Mouse (Mus musculus): ENCODE measurements around the gene Dnase1l2. TPM values are rescaled to one million over a fixed set of nuclear protein-coding genes. Genes with fewer than 3 reads are reported as not detected.
A peak's percentile ranks its signal among the peaks of the same experiment; 100 is the strongest.
"Not testable (repeated sequence)": the region's sequence is repeated elsewhere in the genome, so short reads cannot be mapped to it uniquely, and the experiment has no call there.

Dnase1l2 gene
- total RNA-seq, 4 experiments from 2014 or later: 0.15 to 1.0 (median 0.79) TPM

DNA sequence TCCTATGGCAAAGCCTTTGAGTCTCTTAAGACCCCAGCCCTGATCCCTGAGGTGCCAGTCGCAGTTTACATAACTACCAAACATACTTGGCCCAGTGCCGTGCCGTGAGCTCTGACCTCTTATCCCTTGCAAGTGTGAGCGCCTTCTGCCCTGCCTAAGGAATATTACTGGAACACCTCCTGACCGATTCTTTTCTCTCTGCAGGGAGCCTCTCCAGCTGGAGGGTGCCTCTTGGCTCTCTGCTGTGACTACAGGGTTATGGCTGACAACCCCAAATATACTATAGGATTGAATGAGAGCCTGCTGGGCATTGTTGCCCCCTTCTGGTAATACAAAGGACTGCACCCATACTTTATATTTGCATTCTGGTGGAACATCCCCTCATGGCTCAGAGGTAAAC, 5.9 kb downstream of the Dnase1l2 start:
- DNase-seq (ENCODE audit: low spot score in 2 of 2): no peak

DNA sequence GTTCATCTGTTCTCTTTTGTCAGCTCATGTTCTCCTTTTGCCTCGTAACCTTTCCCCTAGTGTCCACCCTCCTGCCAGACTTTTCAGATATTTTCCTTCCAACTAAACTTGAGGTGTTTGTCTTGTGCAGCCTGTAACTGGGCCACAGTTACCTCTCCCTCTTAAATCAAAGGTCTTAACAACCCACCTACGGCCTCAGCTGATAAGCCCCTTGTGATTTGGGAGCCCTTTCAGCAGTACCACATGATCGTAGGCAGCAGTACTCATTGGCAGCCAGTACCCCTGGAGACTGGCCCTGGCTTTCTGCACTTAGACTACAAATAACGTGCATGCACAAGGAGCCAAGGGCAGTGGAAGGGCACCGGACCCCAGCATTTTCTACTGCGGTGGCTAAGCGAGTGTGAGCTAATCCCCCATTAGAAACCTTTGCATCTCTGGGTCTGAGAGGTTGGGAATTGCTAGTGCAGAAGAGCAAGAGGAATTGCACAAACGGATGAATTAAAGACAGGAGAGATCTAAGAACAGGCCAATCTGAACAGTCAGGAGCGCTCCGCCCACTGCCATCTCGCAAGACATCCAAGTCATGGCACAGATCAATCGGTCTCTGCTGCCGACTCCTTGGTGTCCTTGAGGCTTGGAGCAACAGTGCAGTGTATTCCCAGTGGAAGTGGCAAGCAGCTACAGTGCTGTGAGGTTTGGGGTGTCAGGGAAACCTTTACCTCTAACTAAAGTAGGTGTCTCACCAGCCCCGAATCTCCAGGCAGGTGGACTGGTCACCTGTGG, 13.5 kb downstream of the Dnase1l2 start:
- DNase-seq (ENCODE audit: low spot score in 2 of 2): peak; percentile 43 to 52

DNA sequence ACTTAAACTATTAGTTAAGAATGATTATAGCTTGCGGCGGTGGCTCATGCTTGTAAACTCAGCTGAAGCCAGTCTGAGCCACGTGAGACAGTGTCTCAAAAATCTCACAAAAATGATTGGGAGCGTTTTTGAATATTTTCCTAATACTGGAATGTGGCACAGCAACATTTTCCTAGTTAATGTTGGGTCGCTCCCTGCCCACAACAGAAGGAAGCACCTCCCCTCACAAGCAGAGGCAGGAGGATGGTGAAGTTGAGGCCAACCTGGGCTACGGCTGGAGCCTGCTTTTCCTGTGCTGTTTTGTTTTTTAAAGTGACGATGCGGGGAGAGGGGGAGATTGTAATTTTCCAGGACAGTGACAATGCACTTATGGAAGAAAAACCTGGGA, 15.7 kb downstream of the Dnase1l2 start:
- no peak for DNase-seq (ENCODE audit: low spot score in 2 of 2)

DNA sequence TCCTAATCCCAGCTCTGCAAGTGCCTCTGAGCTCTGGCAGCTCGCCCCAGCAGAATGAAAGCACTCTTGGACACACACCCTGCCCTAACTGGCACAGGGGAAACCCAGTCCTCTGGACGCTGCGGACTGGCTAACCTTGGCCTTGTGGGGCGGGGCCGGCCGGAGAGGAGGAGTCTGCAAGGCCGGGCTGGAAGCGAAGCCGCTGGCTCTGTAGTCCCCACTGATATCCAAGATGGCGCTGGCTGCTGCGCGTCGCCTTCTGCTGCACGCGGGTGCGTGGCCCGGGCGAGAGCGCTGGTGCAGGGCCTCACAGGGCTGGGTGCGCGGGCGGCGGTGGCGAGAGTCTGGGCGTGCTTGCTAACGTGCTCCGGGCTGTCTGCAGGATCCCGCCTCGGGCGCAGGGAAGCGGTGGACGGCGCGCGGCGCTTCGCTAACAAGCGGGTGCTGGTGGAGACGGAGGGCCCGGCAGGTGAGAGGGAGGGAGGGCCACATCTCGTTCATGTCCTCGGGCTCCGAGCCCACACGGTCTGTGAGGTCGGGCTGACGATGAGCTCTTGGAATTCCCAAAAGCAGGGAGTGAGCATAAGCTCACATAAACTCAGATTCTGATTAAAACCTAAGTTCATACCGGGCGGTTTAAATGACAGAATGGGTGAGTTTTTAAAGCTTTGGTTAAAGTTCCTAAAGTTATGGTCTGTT, 16.3 kb downstream of the Dnase1l2 start, which contains the start of gene Eci1:
TSS of gene Eci1 (plus strand) at position 171 of the 699 bp plus-strand sequence.
- DNase-seq (ENCODE audit: low spot score in 2 of 2): peak; percentile 95 to 97

DNA sequence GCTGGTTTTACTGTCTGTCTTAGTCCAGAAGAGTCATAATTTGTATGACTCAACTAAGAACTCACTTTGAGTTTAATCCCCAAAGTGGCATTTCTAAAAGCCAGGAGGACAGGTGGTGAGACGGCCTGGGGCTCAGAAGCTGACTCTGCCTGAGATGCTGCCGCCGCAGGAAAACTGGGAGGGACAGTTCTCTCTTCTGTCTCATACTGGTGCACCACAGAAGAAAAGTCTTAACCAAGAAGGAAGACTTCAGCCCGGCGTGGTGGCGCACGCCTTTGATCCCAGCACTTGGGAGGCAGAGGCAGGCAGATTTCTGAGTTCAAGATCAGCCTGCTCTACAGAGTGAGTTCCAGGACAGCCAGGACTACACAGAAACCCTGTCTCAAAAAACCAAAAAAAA, 17.0 kb downstream of the Dnase1l2 start:
- DNase-seq (ENCODE audit: low spot score in 2 of 2): no peak

DNA sequence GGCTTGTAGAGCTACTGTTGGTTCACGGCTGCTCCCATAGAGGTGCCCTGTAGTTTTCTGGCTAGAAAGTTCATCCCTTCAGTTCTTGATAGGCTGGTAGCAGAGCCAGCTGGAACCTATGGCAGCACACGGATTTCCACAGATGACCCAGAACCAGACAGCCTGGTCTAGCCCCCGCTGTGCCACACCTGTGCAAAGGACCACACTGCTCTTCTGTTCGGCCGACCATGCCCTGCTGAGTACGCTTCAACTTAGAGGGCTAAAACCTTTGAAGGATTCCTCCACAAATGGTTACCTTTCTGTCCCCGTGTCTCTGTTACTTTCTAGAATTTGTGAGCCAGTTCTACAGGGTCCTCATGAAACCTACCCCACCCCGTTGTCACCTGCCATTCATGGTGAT, 17.6 kb downstream of the Dnase1l2 start:
- DNase-seq (ENCODE audit: low spot score in 2 of 2): not testable (repeated sequence)

DNA sequence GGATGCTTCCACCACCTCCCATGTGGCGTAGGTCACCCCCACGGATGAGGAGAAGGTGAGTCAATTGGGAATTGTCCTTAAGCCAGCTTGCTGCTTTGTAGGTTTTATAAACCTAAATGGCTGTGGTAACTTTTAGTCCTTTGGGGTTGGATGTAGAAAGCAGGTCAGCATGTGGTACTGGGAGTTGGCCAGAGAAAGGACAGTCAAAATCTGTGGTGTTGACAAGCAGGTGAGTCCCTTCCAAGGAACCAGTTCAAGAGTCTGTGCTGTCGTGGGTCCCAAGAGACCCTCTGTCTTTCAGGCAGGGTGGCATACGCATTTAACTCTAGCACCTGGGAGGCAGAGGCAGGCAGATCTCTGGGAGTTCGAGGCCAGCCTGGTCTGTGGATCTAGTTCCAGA, 18.4 kb downstream of the Dnase1l2 start:
- DNase-seq (ENCODE audit: low spot score in 2 of 2): no peak

DNA sequence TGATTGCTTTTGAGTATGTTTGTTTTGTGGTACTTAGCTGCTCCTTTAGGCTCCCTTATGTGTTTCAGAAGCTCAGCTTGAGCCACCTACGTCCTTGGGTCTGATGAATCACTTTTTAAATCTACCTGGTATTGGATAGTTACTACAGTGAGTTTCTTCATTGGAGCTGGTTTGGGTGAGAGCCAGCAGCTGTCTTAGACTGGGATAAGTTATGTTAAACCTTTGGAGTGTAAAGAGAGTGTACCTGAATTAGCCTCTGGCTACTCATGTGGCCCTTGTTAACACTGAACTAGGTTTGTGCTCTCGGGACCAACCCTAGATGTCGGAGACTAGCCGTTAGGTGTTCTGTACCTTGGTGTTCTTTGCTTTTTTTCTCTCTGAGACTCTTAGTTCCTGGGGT, 19.8 kb downstream of the Dnase1l2 start:
- DNase-seq (ENCODE audit: low spot score in 2 of 2): no peak

DNA sequence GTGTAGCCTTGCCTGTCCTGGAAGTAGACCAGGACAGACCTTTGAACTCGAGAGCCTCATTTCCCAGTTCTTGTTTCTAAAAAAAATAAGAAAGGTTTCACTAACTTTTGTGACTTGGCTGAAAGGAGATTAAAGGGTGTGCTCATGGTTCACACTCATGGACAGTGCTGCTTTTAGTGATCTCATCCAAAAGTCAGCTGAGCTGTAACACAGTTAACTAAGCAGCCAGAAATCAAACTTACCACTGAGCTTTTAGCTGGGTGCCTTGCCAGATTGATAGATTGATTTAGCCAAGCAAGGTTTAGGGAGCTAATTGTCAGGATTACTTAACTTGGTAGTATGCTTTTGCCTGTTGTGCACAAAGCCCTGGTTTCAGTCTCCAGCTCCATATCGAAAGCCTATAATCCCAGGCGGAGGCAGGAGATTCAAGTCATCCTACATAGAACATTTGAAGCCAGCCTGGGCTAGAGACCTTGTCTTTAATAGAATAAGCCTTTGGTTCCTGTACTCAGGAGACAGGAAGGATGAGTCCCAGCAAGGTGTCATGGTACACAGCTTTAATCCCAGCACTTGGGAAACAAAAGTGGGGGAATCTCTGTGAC, 26.8 kb downstream of the Dnase1l2 start:
- DNase-seq (ENCODE audit: low spot score in 2 of 2): no peak

DNA sequence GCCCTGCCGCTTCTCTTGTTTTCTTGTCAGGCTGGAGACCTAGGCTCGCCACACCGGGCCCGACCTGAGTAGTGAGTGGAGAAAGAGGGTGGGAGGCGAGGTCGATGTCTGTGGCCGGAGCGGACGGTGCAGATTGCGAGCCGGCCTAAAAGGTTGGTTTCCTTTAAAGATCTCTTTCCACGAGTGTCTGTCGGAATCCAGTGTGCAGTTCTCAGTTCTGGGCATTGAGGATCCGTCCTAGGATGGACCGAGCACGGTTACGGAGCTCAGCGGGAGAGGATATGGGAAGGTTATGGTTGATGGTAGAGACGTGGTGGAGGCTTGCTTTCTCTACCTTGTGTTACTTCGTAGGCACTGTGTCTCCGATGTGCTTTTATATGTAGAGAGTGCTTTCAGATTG, 27.9 kb downstream of the Dnase1l2 start:
- no peak for DNase-seq (ENCODE audit: low spot score in 2 of 2)

DNA sequence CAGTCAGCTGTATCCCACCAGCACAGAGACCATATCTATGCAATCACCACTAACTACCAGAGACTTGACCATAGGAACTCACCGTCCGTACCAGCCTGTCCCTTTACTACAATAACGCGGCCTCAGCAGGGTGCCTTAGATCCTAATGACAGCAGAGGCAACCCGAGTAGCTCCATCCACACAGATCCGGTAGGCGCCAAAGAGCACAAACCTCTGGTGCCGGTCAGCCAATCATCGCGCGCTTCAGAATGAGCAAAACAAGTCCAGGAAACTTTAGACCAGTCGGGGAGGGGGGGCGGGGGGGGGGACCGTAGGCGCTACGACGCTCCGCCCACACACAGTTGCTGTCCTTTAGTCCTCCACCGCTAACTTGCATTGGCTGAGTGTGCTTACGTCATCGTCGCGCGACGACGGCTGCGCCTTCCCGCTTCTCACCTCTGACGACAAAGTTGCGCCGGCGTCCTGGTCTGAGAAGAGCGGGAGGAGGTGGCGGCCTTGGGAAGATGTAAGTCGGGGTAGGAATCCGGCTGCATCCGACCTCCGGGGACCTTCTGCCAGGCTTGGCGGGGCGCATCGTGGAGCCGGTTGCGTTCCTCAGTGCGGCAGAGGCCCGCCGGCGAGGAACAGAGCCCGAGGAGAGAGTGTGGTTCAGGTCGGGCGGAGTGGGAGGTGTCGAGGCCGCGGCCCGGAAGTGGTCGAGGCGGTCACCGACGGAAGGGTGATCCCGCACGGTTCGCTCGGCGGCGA, 28.5 kb downstream of the Dnase1l2 start, which contains the start of gene Rnps1:
TSS of gene Rnps1 (plus strand) at position 336 of the 747 bp plus-strand sequence.
- DNase-seq (ENCODE audit: low spot score in 2 of 2): peak; percentile 76 to 87

DNA sequence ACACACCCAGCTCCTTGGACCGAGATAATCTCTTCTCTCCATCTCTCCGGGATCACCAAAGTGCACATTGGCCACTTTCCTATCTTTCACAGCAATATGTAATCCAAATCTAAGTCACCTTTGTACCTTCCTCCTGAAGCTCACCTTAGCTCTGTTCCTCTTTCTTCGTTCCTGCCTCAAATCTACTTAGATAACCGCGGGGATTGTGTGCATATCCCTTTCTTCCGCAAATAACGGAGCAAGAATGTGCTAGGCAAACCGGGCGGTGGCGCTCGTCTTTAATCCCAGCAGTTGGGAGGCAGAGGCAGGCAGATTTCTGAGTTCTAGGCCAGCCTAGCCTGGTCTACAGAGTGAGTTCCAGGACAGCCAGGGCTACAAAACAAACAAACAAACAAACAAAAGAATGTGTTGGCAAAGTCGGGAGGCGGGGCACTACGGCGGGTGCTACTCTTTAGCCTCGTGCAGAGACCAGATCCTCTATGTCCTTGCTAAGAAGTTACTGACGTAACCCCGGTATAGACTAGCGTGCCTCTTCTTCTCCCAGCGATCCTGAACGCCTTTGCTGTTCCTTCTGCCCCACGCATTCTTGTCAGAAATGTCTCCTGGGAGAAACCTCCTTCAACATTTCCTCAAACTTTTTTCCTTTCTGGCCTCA, 29.2 kb downstream of the Dnase1l2 start:
- DNase-seq (ENCODE audit: low spot score in 2 of 2): no peak

DNA sequence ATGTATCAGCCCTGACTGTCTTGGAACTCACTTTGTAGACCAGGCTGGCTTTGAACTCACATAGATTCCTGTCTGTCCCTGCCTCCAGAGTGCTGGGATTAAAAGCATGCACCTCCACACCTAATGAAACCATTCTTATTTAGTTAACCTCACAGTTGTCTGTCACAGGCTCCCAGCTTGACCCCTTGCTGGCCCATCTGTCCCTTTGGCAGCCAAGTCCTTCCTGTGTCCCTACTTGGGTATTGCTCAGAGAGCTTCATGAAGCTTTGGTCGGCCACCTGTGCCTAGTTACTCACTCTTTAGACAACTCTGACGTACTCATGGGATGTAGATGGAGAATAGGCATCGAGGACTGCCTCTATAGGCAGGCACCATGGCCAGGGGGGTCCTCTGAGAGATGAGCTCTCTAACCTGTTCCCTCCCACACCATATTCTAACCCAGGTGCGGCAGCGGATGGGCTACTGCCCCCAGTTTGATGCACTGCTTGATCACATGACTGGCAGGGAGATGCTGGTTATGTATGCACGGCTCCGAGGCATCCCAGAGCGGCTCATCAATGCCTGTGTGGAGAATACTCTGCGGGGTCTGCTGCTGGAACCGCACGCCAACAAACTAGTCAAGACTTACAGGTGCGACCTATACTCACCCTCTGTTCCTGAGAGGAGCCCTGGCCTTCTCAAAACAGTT, 35.6 kb downstream of the Dnase1l2 start:
- no peak for DNase-seq (ENCODE audit: low spot score in 2 of 2)

DNA sequence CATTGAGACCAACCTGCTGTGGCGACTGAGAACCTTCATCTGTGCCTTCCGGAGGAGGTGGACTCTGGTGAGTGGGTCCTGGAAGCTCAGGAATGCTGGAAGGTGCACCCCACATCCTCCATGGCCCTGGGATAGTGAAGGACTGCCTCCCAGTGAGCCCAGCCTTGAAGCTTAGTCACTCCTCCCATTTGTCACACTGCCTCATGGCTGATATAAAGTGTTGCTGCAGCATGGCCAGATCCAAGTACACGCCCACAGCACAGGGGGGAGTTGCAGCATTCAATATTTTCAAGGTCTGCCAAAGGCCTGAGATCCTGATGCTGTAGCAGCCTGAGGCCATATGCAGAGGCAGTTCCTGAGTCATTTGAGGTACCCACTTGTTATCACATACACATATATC, 40.5 kb downstream of the Dnase1l2 start:
- no peak for DNase-seq (ENCODE audit: low spot score in 2 of 2)

DNA sequence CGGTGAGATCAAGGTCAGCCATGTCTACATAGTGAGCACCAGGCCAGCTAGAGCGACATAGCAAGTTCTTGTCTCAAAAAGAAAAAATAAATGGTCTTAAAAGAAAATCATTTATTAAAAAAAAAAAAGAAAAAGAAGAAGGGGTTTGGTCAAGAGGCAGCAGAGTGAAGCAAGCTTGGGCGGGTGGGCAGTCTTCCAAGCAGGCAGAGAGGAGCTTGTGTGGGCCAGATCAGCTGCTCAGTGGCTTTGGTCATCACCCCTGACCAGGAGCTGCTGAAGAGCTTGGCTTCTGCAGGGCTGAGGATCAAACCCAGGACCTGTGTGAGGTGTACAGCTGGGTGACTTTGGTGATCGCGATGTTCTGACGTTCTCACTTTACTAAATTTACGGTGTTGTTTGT, 48.4 kb downstream of the Dnase1l2 start:
- DNase-seq (ENCODE audit: low spot score in 2 of 2): no peak

DNA sequence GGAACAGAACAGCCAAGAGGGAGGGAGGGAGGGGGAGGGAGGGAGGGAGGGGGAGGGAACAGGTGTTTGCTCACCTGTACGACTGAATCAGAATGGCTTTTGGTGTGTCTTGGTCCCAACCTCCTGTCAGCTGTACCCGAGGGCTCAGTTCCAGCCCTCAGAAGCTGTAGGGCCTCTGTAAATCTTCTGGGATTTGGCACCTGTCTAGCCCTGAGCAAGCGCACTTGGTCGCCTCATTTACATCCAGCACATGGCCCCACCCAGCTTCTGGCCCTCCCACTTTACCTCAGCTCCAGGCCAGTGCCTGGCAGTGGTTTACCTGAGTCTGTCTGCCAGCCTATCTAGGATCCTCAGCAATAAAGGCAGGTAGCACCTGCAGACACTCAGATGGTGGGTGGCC, 49.4 kb downstream of the Dnase1l2 start:
- no peak for DNase-seq (ENCODE audit: low spot score in 2 of 2)

DNA sequence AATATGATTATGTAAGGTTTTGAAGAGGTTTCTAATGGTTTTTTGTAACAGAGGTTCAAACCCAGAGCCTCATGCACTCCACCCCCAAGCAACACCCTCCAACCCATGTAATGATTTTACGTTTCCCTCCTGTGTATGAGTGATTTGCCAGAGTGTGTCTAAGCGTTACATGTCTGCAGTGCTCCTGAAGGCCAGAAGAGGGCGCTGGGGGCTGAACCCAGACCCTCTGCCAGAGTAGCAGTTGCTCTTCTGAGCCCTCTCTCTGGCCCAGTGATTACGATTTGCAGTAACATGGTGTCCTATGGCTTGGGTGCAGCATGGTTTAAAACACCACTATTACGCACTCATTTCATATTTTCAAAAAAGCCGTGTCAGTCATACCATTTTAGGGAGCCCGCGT, 51.8 kb downstream of the Dnase1l2 start:
- DNase-seq (ENCODE audit: low spot score in 2 of 2): no peak

Measured in gastrocnemius, adult 8-10 months (tissue).